Mouse (Mus musculus) C2C12 (cell line): ENCODE measurements at regions not wholly inside any gene's neighbourhood (a gene's known extent, or its start where the extent isn't known, plus 50 kb on each side); places are given as distances from the start of the nearest gene placed in this dataset.

Experiments
- H3K27me3 ChIP-seq: one replicate; pipeline ENCODE4 v1.6.1; 2011; ENCODE audit not compliant: control insufficient read depth, insufficient read depth, insufficient read length
- H3K36me3 ChIP-seq: one replicate; pipeline ENCODE4 v1.6.1; 2011; ENCODE audit not compliant: control insufficient read depth, insufficient read depth
- H3K4me3 ChIP-seq: one replicate; pipeline ENCODE4 v1.5.1; 2011; ENCODE audit warnings: mild to moderate bottlenecking, control low read depth; ENCODE audit not compliant: poor library complexity, insufficient read depth, severe bottlenecking
- H3K79me2 ChIP-seq: one replicate; pipeline ENCODE4 v1.6.1; 2011; ENCODE audit not compliant: control insufficient read depth, insufficient read depth
- H3K79me3 ChIP-seq: one replicate; pipeline ENCODE4 v1.6.1; 2011; ENCODE audit warnings: low read depth, control low read depth
- H3ac ChIP-seq: one replicate; pipeline ENCODE3; 2011; ENCODE audit warnings: low read depth; ENCODE audit not compliant: control insufficient read depth, insufficient read length
- CEBPB ChIP-seq: IDR thresholded peaks from one replicate; pipeline ENCODE4 v1.6.1; 2011; ENCODE audit warnings: low read depth, mild to moderate bottlenecking, control low read depth, moderate library complexity
- CTCF ChIP-seq: IDR thresholded peaks from one replicate; pipeline ENCODE4 v1.5.1; 2011; ENCODE audit not compliant: control insufficient read depth, insufficient read depth, insufficient read length
- FOSL1 ChIP-seq: IDR thresholded peaks from one replicate; pipeline ENCODE4 v1.8.0; 2011; ENCODE audit warnings: mild to moderate bottlenecking, low read length; ENCODE audit not compliant: poor library complexity, insufficient read depth, severe bottlenecking
- MAX ChIP-seq: IDR thresholded peaks from one replicate; pipeline ENCODE4 v1.6.1; 2011; ENCODE audit warnings: mild to moderate bottlenecking, control low read depth
- MYOD1 ChIP-seq: IDR thresholded peaks from one replicate; pipeline ENCODE4 v1.6.1; 2011; ENCODE audit warnings: low read depth; ENCODE audit not compliant: control insufficient read depth, insufficient read length
- MYOG ChIP-seq: IDR thresholded peaks from one replicate; pipeline ENCODE4 v1.6.1; 2011; ENCODE audit not compliant: control insufficient read depth, insufficient read length; ENCODE audit errors: extremely low read depth
- USF1 ChIP-seq: IDR thresholded peaks from one replicate; pipeline ENCODE4 v1.6.1; 2011; ENCODE audit warnings: low read depth, mild to moderate bottlenecking, control low read depth, moderate library complexity

GRCm38 (mm10) chr17:85932360-85933132 lies 212.4 kb downstream of the Srbd1 start:
- H3K4me3 ChIP-seq = no peak overlapping the region
- TF ChIP-seq MYOD1 = no peak
- no peak for TF ChIP-seq USF1
- no peak for TF ChIP-seq MYOG
- TF ChIP-seq FOSL1 = no peak
- no peak for TF ChIP-seq MAX
- TF ChIP-seq CTCF = no peak
- TF ChIP-seq CEBPB = no peak

GRCm38 (mm10) chr17:85931955-85932354 lies 213.0 kb downstream of the Srbd1 start:
- H3ac ChIP-seq = no peak overlapping the region
- TF ChIP-seq USF1 (no peak), FOSL1 (no peak), MYOD1 (no peak)
- no peaks in the 10 kb centered on the region for H3K79me2 ChIP-seq
- H3K36me3 ChIP-seq = no peaks in the 10 kb centered on the region
- H3K4me3 ChIP-seq = no peak overlapping the region
- no peaks in the 10 kb centered on the region for H3K79me3 ChIP-seq
- no peaks in the 10 kb centered on the region for H3K27me3 ChIP-seq

More at GRCm38 (mm10) chr17:85932360-85933132, 212.4 kb downstream of the Srbd1 start:
- no peaks in the 10 kb centered on the region for H3K36me3 ChIP-seq
- H3ac ChIP-seq = no peak overlapping the region
- H3K79me3 ChIP-seq = no peaks in the 10 kb centered on the region
- H3K27me3 ChIP-seq = no peaks in the 10 kb centered on the region
- no peaks in the 10 kb centered on the region for H3K79me2 ChIP-seq

- Histone ChIP-seq H3ac (no peak overlapping the region), H3K27me3 (no peaks in the 10 kb centered on the region), H3K4me3 (no peak overlapping the region), H3K36me3 (no peaks in the 10 kb centered on the region), H3K79me2 (no peaks in the 10 kb centered on the region), H3K79me3 (no peaks in the 10 kb centered on the region)
- TF ChIP-seq FOSL1 = no peak
- no peak for TF ChIP-seq MYOD1
- TF ChIP-seq USF1 = no peak
- TF ChIP-seq MYOG = no peak
- no peak for TF ChIP-seq CEBPB
- no peak for TF ChIP-seq CTCF
- TF ChIP-seq MAX = no peak
Measured at GRCm38 (mm10) chr17:85930789-85931188, 214.2 kb downstream of the Srbd1 start.

GRCm38 (mm10) chr17:85930331-85930730 lies 214.6 kb downstream of the Srbd1 start:
- Histone ChIP-seq H3ac (no peak overlapping the region), H3K27me3 (no peaks in the 10 kb centered on the region), H3K79me2 (no peaks in the 10 kb centered on the region), H3K4me3 (no peak overlapping the region), H3K36me3 (no peaks in the 10 kb centered on the region), H3K79me3 (no peaks in the 10 kb centered on the region)
- no peak for TF ChIP-seq CEBPB

GRCm38 (mm10) chr17:85929699-85930286 lies 215.2 kb downstream of the Srbd1 start:
- TF ChIP-seq MYOD1 (no peak), CEBPB (no peak), MAX (no peak), CTCF (no peak), MYOG (no peak), USF1 (no peak), FOSL1 (no peak)
- H3K36me3 ChIP-seq = no peaks in the 10 kb centered on the region
- no peak overlapping the region for H3ac ChIP-seq
- no peaks in the 10 kb centered on the region for H3K79me3 ChIP-seq
- H3K27me3 ChIP-seq = no peaks in the 10 kb centered on the region
- no peak overlapping the region for H3K4me3 ChIP-seq
- H3K79me2 ChIP-seq = no peaks in the 10 kb centered on the region

GRCm38 (mm10) chr17:85928543-85928942 lies 216.4 kb downstream of the Srbd1 start:
- Histone ChIP-seq H3K36me3 (no peaks in the 10 kb centered on the region), H3K79me3 (no peaks in the 10 kb centered on the region), H3K27me3 (no peaks in the 10 kb centered on the region), H3ac (no peak overlapping the region), H3K4me3 (no peak overlapping the region), H3K79me2 (no peaks in the 10 kb centered on the region)
- no peak for TF ChIP-seq CEBPB
- no peak for TF ChIP-seq MYOD1
- no peak for TF ChIP-seq MAX
- TF ChIP-seq MYOG = no peak
- no peak for TF ChIP-seq CTCF
- no peak for TF ChIP-seq USF1
- TF ChIP-seq FOSL1 = no peak
